Comparison of ENCODE assay signal across 22 mouse cellular contexts in genomic region chr16:50863565-50863964, GRCm38 (mm10).
"Had no signal": no experiment of that assay in that cellular context is flagged by ENCODE, and none has a peak within 500 bp of the region (broad histone marks: within the 10 kb centered on the region; RNA-seq: fewer than 3 reads in every experiment).

No protein-coding gene starts in this region.

- H3K4me1 ChIP-seq: heart, embryonic 13.5 days; heart, embryonic 15.5 days; hindbrain, embryonic 13.5 days; hindbrain, embryonic 15.5 days; limb, embryonic 13.5 days; limb, embryonic 15.5 days; liver, embryonic 12.5 days had no signal

- H3K9me3 ChIP-seq: heart, embryonic 13.5 days; heart, embryonic 15.5 days; hindbrain, embryonic 13.5 days; hindbrain, embryonic 15.5 days; limb, embryonic 13.5 days; limb, embryonic 15.5 days; liver, embryonic 12.5 days had no signal

- H3K27me3 ChIP-seq: heart, embryonic 13.5 days; heart, embryonic 15.5 days; hindbrain, embryonic 13.5 days; hindbrain, embryonic 15.5 days; limb, embryonic 13.5 days; limb, embryonic 15.5 days; liver, embryonic 12.5 days had no signal

- H3K36me3 ChIP-seq: heart, embryonic 13.5 days; heart, embryonic 15.5 days; hindbrain, embryonic 13.5 days; hindbrain, embryonic 15.5 days; limb, embryonic 13.5 days; limb, embryonic 15.5 days; liver, embryonic 12.5 days had no signal

- H3K9ac ChIP-seq: forebrain, postnatal 0 days; heart, embryonic 13.5 days; heart, embryonic 15.5 days; hindbrain, embryonic 13.5 days; hindbrain, embryonic 15.5 days; limb, embryonic 13.5 days; limb, embryonic 15.5 days; liver, embryonic 12.5 days; liver, embryonic 14.5 days had no signal

- H3K4me3 ChIP-seq: heart, adult 2 months; heart, embryonic 13.5 days; heart, embryonic 15.5 days; hindbrain, embryonic 13.5 days; hindbrain, embryonic 15.5 days; limb, embryonic 13.5 days; limb, embryonic 15.5 days; liver, embryonic 12.5 days had no signal

- H3K4me2 ChIP-seq: heart, embryonic 11.5 days; heart, embryonic 13.5 days; heart, embryonic 15.5 days; hindbrain, embryonic 13.5 days; hindbrain, embryonic 15.5 days; limb, embryonic 13.5 days; limb, embryonic 15.5 days; liver, embryonic 12.5 days had no signal

- ATAC-seq: forebrain, postnatal 0 days; hindbrain, postnatal 0 days; intestine, embryonic 16.5 days; liver, embryonic 12.5 days had no signal

- H3K27ac ChIP-seq: heart, adult 2 months; heart, embryonic 13.5 days; heart, embryonic 15.5 days; hindbrain, embryonic 13.5 days; hindbrain, embryonic 15.5 days; hindbrain, postnatal 0 days; limb, embryonic 13.5 days; limb, embryonic 15.5 days; liver, embryonic 12.5 days; liver, embryonic 14.5 days had no signal

- DNase-seq: forebrain, postnatal 0 days; gastrocnemius, postnatal 14 days; gastrocnemius, postnatal 36 days; heart, adult 11 months; heart, adult 2 months; heart, postnatal 14 days; heart, postnatal 36 days; layer of hippocampus, adult 9-11 months; layer of hippocampus, postnatal 36 days; left cerebral cortex, postnatal 4 days; lung, adult 18-20 months had no signal
